Mouse (Mus musculus) cerebral cortex, adult 2 months (tissue): ENCODE results near the gene Hes2.

Experiments
- WGBS: fragments of 180-500 bp; shearing (Covaris S2); methylation state at CpG from one replicate; pipeline ENCODE4 v1.1.7; 2018; 5-methylcytosine and 5-hydroxymethylcytosine counted together

Gene Hes2

DNA sequence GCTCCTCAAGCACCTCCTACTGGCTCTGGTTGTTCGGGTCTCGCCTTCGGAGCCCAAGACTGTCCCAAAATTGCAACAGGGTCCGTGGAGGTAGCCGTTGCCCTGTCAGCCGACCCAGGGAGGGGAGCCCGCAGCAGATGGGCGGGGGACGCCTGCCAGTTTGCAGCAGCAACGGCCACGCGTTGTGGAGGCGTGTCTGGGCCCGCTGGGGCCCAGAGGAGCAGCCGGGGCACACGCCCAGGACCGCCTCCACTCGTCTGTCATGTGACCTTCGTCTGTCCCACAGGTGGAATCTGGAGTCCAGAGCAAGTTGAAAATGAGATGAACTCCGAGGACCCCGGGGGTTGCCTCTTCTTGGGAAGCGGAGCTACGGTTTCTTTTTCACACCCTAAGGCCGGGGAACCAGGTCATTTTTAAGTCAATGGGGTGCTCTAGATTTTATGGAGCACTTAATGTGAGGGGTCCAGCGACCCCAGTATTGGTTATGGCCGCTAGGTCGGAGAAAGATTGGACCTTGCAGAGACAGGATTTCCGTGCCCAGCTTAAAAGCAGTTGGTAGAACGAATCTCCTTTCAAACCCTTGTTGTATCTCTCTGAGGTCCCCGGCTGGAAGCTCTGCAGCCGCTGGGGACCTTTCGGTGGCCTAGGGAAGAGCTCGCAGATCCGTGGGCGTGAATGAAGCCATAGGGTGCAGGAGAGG, at the start of gene Hes2:
Gene Hes2, plus strand, starts transcription at position 283 of the 700 bp plus-strand sequence.
- 5% methylated on average over 35 of the region's 35 CpGs for WGBS

GRCm38 (mm10) chr4:152109509-152109908, 49.2 kb upstream of the Hes2 start:
- WGBS = 81% methylated on average over 3 of the region's 3 CpGs

DNA sequence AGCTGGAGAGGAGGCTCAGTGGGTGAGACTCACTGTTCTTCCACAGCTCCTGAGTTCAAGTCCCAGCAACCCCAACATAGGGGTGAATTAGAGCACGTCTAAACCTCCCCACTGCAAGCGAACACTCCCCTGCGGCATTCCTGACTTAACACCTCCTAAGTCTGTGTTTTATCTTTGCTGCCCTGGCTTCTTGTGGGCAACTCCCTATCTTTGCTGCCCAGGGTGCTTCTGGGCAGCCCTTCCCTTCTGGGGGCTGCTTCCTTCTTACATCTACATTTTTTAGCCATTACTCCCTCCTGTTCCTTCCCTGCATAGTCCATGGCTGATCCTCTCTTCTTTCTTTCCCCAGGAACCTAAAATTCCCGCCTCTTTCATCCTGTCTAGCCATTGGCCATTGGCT, 48.0 kb upstream of the Hes2 start:
- WGBS = 90% methylated on average over 4 of the region's 4 CpGs

DNA sequence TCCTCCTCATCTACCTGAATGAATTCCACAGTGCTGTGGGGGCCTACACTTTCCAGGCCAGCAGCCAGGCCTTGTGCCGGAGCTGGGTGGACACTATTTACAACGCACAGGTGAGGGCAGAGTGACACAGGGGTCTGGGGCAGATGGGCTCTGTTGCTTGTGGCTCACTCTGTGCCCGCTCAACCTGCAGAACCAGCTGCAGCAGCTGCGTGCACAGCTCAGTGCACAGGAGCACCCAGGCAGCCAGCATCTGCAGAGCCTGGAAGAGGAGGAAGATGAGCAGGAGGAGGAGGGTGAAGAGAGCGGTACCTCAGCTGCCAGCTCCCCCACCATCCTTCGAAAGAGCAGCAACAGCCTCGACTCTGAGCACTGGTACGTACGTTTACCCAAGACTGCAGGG, 46.3 kb upstream of the Hes2 start:
- 81% methylated on average over 9 of the region's 9 CpGs for WGBS

- WGBS = 77% methylated on average over 16 of the region's 16 CpGs
Observed at GRCm38 (mm10) chr4:152114080-152114479, 44.6 kb upstream of the Hes2 start.

DNA sequence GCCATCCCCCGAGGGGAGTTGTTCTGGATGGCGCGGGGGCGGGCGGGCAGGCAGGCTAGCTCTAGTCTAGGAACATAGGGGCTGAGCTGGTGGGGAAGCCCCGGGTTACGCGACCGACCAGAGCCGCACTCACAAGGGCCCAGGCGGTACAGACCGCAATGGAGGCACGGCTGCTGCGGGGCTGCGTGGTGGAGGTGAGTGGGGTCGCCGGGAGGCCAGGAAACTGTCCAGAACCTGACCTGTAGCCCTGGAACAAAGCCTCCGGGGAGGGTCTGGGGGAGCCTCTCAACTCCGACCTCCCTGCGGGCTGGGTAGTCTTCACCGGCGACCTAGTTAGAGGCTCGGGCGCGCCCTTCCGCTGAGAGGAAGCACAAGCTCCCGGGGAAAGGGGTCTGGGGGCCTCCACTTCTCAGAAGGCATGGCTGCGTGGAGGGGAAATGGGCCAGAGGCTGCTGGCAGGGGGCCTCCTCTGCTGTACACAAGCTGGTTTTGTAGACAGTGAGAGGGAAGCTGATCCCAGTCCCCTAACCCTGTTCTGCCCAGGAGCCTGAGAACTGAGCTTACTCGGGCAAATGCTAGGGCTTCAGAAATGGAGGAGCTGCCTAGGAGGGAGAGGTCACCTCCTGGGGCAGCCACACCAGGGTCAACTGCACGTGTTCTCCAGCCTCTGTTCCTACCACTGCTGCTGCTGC, 42.6 kb upstream of the Hes2 start, which contains the start of gene Tnfrsf25:
Gene Tnfrsf25, plus strand, starts transcription at position 14 of the 692 bp plus-strand sequence.
- 13% methylated on average over 30 of the region's 30 CpGs for WGBS

DNA sequence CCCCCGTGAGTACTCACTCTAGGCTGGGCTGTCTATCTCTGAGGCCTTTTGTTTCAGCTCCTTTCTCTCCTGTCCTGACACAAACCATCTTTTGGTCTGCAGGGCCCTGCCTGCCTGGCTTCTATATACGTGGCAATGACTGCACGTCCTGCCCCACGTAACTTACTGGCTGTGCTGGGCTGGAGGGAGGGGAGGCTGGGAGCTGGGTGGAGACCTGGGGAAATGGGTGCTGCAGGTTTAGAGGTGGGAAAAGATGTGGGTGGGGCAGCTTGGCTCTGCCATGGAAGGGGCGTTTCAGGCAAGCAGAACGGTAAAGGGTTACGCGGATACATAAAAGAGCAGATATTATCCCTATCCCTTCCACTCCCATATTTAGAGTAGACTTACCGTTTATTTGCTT, 41.1 kb upstream of the Hes2 start:
- 71% methylated on average over 9 of the region's 9 CpGs for WGBS

- WGBS = 27% methylated on average over 39 of the region's 39 CpGs
Observed at GRCm38 (mm10) chr4:152119396-152120292, 39.0 kb upstream of the Hes2 start.

- WGBS = 5% methylated on average over 31 of the region's 31 CpGs
Observed at GRCm38 (mm10) chr4:152120311-152121182, 38.1 kb upstream of the Hes2 start.

- 6% methylated on average over 12 of the region's 12 CpGs for WGBS
Observed at GRCm38 (mm10) chr4:152121183-152121505, 37.5 kb upstream of the Hes2 start.

DNA sequence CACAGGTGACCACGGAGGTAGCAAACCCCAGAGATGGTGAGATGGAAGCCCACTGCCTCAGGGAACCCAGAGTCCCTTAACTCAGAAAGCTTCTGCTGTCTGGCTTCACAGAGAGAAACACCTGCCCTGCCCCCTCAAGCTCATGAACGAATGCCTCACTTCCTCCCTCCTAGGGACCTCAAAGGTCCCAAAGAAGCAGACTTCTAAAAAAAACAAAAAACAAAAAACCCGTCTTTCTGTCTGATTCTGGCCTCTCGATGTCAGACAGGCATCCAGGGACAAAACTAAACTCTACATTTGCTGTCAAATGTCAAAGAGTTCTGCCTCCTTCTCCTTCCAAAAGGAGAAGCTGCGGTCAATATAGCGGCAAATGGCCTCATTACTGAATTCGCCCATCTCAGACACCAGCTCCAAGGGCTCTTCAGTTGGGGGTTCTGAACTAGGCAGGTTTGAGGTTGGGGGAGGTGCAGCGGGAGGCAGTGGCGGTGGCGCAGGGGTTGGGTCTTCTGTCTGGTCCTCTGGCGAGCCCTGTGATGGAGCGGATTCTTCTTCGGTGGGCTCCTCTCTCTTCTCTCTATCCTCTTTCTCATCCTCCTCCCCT, 34.2 kb upstream of the Hes2 start:
- 23% methylated on average over 13 of the region's 13 CpGs for WGBS

- 2% methylated on average over 56 of the region's 56 CpGs for WGBS
Observed at GRCm38 (mm10) chr4:152125161-152126025, 33.3 kb upstream of the Hes2 start.

GRCm38 (mm10) chr4:152126026-152126920, 32.4 kb upstream of the Hes2 start:
- WGBS = 16% methylated on average over 65 of the region's 65 CpGs

GRCm38 (mm10) chr4:152127884-152128283, 30.8 kb upstream of the Hes2 start:
- 89% methylated on average over 11 of the region's 11 CpGs for WGBS

DNA sequence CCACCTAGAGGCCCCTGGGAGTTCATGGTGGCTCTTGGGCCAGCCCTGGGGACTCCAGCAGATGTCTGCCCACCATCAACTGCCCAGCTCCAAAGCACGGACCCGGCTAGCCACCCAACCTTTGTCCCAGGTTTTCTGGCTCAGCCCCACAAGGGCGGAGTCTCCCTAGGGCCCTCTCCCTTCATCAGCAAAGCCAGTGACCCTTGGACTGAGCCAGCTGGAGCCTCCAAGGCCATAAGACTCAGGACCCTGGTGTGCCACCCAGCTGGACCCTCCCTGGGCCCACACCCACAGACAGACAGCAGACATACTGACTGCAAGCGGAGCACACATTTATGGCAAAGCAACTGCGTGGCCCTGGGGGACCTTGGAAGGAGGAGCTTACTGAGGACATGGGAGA, 29.9 kb upstream of the Hes2 start:
- 74% methylated on average over 5 of the region's 5 CpGs for WGBS

GRCm38 (mm10) chr4:152129395-152129930, 29.2 kb upstream of the Hes2 start:
- 57% methylated on average over 13 of the region's 13 CpGs for WGBS

DNA sequence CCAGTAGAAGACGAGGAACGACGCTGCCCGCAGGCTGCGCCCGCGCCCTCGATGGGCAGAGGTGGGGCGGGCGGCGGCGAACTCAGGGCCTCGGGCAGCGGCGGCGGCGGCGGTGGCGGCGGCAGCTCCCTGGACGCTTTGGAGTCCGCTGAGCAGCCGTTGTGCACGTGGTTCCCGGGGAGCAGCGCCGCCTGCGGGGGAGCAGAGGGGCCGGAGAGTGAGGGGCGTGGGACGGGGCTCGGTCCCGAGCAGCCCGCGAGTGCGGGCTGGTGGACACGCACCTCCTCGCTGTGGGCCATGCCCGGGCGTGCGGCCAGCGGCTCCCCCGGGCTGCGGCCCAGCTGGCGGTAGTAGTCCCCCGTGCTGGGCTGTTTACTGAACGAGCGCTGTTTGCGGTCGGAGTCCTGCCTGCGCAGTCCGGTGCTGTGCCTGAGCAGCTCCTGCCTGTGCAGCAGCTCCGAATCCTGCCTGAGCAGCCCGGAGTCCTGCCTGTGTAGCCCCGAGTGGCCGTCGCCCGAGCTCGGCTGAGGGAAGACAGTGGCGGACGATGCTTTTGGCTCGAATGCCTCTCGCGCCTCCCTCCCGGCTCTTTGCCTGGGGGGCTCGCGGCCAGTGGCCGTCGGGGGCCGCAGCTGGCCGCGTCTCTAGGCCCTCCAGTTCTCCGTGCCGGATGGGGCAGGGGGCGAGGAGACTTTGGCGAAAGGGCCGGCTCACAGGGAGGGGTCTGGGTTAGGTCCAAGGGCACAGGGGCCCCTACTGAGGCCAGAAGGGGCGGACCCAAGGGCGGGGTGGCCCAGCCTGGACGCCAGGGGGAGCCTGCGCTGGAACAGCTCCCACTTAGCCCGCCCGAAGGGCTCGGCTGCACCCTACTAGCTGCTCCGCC, 27.7 kb upstream of the Hes2 start:
- 1% methylated on average over 84 of the region's 85 CpGs for WGBS
